Mouse (Mus musculus): ENCODE measurements at regions not wholly inside any gene's neighbourhood (a gene's known extent, or its start where the extent isn't known, plus 50 kb on each side); places are given as distances from the start of the nearest gene placed in this dataset.
A peak's percentile ranks its signal among the peaks of the same experiment; 100 is the strongest.

DNA sequence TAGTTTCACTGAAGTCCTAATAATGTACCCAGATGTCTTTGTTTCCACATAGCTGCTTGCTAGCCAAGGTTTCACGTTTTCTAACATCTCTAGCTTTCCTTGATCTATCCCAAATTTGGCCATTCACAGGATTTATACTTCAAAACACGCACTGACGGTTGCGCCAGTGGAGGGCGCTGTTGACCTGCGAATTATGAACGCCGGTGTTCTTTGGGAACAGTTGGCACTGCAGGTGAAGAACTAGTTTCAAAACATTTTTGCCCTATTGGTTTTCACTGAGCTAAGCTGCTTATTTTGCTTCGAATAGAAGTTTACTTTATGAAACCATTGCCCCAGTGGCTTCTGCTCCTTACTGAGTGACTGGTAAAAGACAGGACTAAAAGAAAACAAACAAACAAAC is 76.7 kb upstream of the Slitrk3 start:
- peak in 1 of 2 experiments; percentile 36 for DNase-seq (ENCODE audit: low spot score in 2 of 2)

DNA sequence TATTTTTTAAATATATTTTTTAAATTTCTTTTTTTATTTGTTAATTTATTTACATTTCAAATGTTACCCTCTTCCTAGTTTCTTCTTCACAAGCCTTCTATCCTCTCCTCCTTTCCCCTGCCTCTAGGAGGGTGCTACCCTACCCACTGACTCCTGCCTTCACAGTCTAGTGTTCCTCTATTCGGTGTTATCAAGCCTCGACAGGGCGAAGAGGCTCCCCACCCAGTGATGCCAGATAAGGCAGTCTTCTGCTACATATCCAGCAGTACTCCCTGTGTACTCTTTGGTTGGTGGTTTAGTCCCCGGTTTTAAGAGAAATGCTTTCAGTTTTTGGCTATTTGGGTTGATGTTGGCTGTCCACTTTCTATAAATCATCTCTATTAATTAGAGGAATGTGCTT is 67.5 kb upstream of the Slitrk3 start:
- no peak for DNase-seq (ENCODE audit: low spot score in 2 of 2)

DNA sequence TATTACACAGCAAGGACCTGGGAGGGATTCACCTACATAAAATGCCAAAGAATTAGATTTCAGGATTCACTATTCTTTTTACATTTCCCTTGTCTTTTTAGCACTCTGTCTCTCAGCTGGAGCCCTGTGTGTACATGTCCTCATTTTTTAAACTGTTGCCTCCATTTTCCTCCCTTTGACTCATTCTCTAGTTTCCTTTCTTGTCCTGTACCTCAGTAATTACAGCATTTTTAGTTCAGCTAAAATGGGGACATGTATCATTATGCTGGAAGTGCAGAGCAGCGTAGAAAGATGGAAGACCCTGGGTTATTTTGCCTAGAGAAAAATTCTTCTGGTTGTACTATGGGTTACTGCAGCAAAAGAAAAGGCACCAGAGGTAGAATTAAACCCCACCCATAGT is 51.5 kb upstream of the Slitrk3 start:
- DNase-seq (ENCODE audit: low spot score in 2 of 2), result no peak
